Mouse (Mus musculus) heart, postnatal 0 days (tissue): ENCODE data around the gene Rd3l.

Experiments used
- CTCF ChIP-seq: IDR thresholded peaks from 2 replicates; pipeline ENCODE4 v1.5.1; 2016; ENCODE audit warnings: antibody characterized with exemption, control low read depth, low read depth
- EP300 ChIP-seq: IDR thresholded peaks from 2 replicates; pipeline ENCODE4 v1.6.1; 2016; ENCODE audit warnings: antibody characterized with exemption, low read depth

- TF ChIP-seq EP300: no peak
- no peak for TF ChIP-seq CTCF
Measured at GRCm38 (mm10) chr12:111970085-111970484, 11.0 kb downstream of the Rd3l start.
